Mouse (Mus musculus): ENCODE results near the gene Tldc1.

The Tldc1 gene

DNA sequence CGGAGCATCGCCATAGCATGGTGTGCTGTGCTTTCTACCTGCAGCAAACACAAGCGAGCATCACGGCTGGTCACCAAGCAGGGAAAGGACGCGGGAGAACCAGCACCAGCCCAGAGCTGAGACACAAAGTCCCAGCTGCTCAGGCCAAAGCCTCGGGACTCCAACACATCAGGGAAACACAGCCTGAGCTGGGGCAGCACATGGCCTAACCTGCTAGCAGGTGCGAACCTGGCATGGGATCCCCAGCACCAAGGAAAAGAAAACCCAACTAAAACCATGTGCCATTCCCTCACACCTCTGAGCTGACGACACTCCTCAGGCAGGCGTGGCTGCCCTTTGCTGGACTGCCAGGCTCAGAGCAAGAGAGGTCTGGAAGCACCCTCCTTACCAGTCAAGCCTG is 12.9 kb downstream of the Tldc1 start:
- no peak for DNase-seq

GRCm38 (mm10) chr8:119762226-119763220 is 15.7 kb downstream of the Tldc1 start:
- no peak for DNase-seq

DNA sequence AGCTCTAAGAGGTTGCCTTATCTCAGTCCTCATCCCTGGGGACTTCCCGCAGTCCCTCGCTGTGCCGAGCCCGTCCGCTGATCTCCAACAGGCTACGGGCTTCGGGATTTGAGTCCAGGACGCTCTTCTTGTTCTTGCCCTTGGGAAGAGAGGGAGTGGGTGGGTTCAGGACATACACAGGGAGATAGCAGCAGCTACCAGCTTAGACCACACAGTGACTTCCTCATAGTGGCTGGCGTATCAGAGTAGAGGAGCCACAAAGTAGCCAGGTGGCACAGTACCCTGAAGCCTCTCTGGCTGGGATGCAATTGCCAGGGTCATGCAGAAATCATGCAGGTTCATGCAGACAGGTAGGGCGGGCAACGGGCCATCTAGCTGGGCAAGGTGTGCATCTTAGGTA is 16.5 kb downstream of the Tldc1 start:
- DNase-seq, result no peak

DNA sequence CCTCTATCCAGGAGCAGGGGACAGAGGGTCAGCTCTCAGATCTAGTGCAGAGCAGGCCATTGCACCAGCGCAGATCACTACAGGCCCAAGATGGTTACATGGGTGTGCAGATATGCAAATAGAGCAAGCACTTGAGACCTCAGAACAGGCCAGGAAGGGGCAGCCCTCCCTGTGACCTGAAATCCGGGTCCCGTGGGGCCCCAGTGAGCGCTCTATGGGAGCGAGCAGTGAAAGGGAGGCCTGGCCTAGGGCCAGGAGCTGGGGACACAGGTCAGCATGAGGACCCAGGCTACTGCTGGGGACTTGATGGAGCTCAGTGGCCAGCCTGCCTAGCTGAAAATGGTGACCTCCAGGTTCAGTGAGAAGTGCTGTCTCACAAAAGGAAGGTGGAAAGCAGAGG is 21.7 kb downstream of the Tldc1 start:
- no peak for DNase-seq

- no peak for DNase-seq
Measured at GRCm38 (mm10) chr8:119756147-119756461, 22.1 kb downstream of the Tldc1 start.

DNA sequence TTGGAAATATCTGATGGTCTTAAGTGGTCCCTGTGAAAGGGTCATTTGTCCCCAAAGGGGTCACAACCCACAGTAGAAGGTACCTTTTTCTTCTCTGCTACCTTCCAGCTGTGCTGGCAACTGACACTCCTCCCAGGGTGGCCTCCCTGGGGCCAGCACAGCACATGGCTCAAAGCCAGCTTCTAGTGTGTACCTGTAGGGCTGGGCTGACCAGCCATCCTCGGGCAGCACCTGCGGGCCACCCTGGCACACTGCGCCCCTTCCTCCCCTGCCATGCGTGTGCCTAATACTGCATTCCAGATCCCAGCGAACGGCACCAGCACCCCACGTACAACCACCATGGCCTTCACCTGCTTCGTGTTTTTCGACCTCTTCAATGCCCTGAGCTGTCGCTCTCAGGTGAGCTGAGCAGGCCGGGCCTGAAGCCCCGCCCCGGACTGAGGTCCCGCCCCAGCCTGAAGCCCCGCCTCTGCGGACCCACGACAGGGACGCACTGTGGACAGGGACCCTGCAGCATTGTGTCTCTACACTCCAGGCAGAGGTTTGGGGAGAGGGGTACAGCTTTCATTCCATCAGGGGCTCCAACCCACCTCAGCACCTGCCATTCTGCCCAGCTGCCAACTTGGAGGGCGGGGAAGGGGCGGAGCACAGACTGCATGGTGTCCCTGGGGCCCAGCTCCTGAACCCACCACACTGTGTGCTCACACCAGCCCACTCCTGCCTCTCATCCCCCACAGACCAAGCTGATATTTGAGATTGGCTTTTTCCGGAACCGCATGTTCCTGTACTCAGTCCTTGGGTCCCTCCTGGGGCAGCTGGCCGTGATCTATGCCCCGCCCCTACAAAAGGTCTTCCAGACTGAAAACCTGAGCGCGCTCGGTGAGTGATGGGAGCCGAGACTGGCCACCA is 22.7 kb downstream of the Tldc1 start:
- no peak for DNase-seq

DNA sequence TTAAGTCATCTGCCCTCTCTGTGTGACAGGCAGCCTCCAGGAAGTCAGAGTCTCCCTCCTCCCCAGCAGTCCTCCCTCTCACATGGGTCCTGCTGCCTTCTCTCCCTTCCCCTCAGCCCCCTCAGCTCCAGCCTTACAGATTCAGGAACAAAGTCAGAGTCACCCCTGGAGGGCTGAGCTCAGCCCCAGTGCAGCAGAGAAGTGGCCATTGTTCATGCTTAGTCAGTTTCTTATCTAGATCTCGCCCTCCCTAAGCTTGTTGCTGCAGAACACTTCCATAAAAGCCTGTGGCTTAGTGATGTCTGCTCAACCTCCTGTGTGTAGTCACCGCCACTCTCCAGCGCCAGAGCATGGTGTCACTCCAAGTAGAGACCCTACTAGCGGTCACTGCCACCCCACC is 33.6 kb downstream of the Tldc1 start:
- DNase-seq, result no peak

- DNase-seq, result peak in 1 of 2 experiments; percentile 9
Measured at GRCm38 (mm10) chr8:119743291-119744026, 34.8 kb downstream of the Tldc1 start.

- no peak for DNase-seq
Measured at GRCm38 (mm10) chr8:119742409-119742808, 35.8 kb downstream of the Tldc1 start.

DNA sequence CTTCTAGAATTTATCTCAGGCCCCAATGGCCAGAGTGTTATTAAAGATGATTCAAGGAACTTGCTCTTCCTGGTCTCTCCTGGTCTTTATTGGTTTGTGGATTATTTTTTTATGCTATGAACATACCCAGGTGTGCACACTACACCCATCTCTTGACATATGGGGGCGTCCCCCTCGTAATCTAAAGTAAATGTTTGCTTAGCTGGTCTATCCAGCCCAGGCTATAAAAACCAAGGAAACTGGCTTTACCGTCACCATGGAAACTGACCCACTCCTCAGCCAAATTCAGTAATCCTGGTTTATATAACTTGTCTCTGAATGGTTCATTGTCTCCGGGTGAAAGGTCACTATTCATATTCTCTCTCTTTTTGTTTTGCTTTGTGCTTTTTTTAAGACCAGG is 37.6 kb downstream of the Tldc1 start:
- DNase-seq, result no peak

GRCm38 (mm10) chr8:119738129-119738907 is 39.9 kb downstream of the Tldc1 start:
- DNase-seq, result no peak

DNA sequence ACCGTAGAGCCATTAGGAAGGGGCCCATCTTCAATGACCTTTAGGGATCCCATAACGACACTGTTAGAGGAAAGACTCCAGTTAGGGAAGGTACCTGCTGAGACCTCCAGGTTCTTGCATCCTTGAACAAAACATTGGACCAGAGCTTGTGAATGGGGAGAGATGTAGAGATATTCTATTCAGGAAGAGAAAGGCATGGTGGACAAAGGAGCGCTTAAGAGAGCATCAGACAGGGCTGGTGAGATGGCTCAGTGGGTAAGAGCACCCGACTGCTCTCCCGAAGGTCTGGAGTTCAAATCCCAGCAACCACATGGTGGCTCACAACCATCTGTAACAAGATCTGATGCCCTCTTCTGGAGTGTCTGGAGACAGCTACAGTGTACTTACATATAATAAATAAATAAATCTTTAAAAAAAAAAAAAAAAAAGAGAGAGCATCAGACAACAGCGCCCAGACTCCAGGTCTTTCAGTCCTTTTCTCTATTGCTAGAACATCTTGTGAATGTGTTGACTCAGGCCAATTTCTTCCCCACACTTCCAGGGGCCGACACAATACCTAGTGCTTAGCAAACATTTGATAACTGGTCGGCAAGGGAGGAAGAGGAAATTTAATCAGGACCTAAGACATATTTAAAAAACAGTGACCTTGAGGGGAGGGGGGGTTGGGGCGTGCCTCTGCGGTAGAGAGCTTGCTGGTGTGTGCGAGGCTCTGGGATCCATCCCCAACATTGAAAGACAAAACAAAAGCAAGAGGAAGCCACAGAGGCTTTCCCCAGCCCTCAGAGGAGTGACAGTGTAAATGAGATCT is 40.9 kb downstream of the Tldc1 start:
- DNase-seq, result no peak

DNA sequence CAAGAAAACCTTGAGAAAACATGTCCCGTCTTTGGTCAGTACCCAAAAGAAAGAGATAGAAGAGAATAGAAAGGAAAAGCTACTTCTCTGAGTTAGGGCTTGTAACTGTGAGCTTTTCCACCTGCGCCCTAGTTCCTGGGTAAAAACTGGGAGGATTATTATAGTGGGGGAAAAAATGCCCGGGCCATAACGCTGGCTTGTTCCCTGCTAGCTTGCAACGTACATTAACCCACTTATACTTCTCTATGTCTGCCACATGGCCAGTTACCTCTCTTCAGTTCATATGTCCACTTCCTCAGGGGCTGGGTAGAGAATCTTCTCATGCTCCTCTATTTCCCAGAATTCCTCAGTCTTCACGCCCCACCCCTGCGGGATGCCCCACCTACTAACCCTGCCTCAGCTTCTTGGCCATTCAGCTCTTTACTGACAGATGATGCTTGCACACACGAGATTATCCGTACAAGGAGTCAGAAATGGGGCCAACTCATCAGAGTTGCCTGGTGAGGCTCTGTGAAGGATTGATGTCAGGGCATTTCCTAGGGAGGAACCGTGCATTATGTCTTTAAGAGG is 41.8 kb downstream of the Tldc1 start:
- DNase-seq, result no peak

GRCm38 (mm10) chr8:119732072-119732471 is 46.1 kb downstream of the Tldc1 start:
- DNase-seq, result no peak

GRCm38 (mm10) chr8:119728351-119728895 is 49.8 kb downstream of the Tldc1 start:
- no peak for DNase-seq

DNA sequence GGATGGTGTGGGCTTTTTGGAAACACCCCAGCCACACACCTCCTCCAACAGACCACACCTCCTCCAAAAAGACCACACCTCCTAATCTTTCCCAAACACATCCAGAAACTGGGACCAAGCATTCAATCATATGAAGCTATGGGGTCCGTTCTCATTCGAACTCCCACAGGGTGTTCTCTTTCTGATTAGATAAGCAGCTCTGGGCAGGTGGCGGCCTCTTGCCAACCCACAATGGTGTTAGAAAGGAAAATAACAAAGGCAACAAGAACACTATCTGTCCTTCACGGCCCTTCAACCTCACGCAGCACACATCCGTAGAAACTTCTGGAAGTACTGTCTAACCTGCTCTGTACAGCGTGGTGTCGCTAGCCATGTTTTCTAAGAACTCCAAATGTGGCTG is 51.1 kb downstream of the Tldc1 start:
- no peak for DNase-seq

DNA sequence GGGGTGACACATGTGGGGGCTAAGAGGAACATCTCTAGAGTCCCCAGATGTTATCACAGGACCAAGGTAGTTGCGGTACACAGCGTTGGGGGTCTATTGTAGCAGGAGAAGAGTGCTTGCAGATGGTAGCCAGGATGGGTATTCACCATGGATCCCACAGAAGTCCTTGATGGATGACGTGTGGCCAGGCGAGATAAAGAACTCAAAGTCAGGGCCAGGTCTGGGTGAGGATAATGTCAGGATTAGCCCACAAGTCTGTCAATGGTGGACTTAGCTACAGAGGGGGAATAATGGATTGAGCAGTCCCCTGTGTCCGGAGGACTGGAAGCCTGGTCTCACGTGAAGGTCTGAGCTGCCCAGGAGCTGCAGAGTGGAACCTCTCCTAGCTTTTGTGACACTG is 53.6 kb downstream of the Tldc1 start:
- no peak for DNase-seq

- no peak for DNase-seq
Measured at GRCm38 (mm10) chr8:119723676-119724075, 54.5 kb downstream of the Tldc1 start.

DNA sequence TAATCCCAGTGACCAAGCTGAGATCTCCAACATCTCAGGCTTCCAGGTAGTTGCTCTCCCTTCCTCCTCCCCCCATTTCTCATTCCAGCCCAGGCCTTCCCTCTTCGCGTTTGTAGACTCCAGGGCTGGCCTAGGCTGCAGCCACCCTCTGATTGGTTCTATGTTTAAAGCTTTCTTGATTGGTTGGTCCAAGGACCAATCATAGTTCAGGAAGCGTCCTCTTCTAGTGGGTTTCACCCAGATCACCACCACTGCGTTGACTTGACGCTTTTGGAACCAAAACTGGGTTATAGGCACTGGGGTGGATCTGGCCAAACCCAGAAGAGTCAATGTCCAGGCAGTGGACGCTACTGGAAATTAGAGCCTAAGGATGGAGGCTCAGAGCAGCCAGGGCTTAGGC is 55.9 kb downstream of the Tldc1 start:
- DNase-seq, result no peak

DNA sequence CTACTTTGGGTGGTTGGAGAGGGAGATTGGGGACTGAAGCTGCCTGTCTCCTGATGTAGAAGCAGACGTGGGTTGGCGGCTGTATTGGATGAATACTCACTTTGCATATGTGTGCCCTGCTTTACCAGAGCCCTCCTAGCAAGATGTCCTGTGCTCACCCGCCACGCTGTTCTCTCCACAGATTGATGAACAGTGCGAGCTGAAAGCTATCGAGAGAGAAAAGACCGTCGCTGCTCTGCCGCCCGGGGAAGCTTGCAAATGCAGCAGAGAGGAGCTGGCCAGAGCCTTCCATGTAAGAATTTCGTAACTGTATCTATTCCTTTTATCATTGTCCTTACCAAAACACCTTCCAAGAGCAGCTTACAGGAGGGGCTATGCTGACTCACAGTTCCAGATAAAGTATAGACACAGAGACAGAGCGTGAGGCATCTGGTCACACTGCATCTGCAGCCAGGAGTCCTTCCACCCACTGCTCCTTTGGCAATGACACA is 59.2 kb downstream of the Tldc1 start:
- no peak for DNase-seq

Measured in cerebellum, postnatal 36 days (tissue).